Mouse (Mus musculus): ENCODE results near the gene Bend6. TPM values are rescaled to one million over a fixed set of nuclear protein-coding genes. Genes with fewer than 3 reads are reported as not detected.

Gene Bend6
- total and polyA plus RNA-seq, 3 experiments = 0.04 to 0.08 TPM; not detected in 1

Other genes with a start within 250 kb of the Bend6 start
- 36.1 and 38.6 TPM in 2 replicates for gene Prim2, start 238.0 kb downstream of the Bend6 start, total RNA-seq (2012; rRNA removed)
- gene Prim2, start 238.0 kb downstream of the Bend6 start, polyA plus RNA-seq (2012; ENCODE audit: insufficient read depth in 1 of 2, insufficient read length in 2 of 2, low read depth in 1 of 2, low replicate concordance in 2 of 2, missing spikeins in 1 of 2) = 10 to 100 TPM in 1 of 2 experiments, not detected in 1; 48.9 TPM
- gene Rab23, start 187.9 kb downstream of the Bend6 start, total RNA-seq (2012; rRNA removed) = 3.2 and 4.0 TPM in 2 replicates
- gene Rab23, start 187.9 kb downstream of the Bend6 start, polyA plus RNA-seq (2012; ENCODE audit: insufficient read depth in 1 of 2, insufficient read length in 2 of 2, low read depth in 1 of 2, low replicate concordance in 2 of 2, missing spikeins in 1 of 2) = 1 to 10 TPM in 1 of 2 experiments, not detected in 1; 9.9 TPM
- gene Bag2, start 150.0 kb downstream of the Bend6 start, total RNA-seq (2012; rRNA removed) = 61.7 and 74.2 TPM in 2 replicates
- 10 to 100 TPM in 1 of 2 experiments, not detected in 1; 88.8 TPM for gene Bag2, start 150.0 kb downstream of the Bend6 start, polyA plus RNA-seq (2012; ENCODE audit: insufficient read depth in 1 of 2, insufficient read length in 2 of 2, low read depth in 1 of 2, low replicate concordance in 2 of 2, missing spikeins in 1 of 2)
- 15.8 and 17.9 TPM in 2 replicates for gene Zfp451, start 93.2 kb downstream of the Bend6 start, total RNA-seq (2012; rRNA removed)
- gene Zfp451, start 93.2 kb downstream of the Bend6 start, polyA plus RNA-seq (2012; ENCODE audit: insufficient read depth in 1 of 2, insufficient read length in 2 of 2, low read depth in 1 of 2, low replicate concordance in 2 of 2, missing spikeins in 1 of 2) = 100 to 1,000 TPM in 1 of 2 experiments, 10 to 100 TPM in 1; 20.6 to 281 TPM
- 0.08 and 0.10 TPM in 2 replicates for gene Dst, start 409 bp upstream of the Bend6 start, total RNA-seq (2012; rRNA removed)
- under 1 TPM in 1 of 2 experiments, not detected in 1; 0.60 TPM for gene Dst, start 409 bp upstream of the Bend6 start, polyA plus RNA-seq (2012; ENCODE audit: insufficient read depth in 1 of 2, insufficient read length in 2 of 2, low read depth in 1 of 2, low replicate concordance in 2 of 2, missing spikeins in 1 of 2)

All from MEL (cell line).